Mouse (Mus musculus) lung, postnatal 25 days (tissue): ENCODE results near the gene Cytip.
A peak's percentile ranks its signal among the peaks of the same experiment; 100 is the strongest.
"Not testable (repeated sequence)": the region's sequence is repeated elsewhere in the genome, so short reads cannot be mapped to it uniquely, and the experiment has no call there.

ENCODE experiments used
- DNase-seq: peaks from one replicate; pipeline ENCODE4 v3.0.0; 2022; ENCODE audit warnings: low spot score

Cytip gene

DNA sequence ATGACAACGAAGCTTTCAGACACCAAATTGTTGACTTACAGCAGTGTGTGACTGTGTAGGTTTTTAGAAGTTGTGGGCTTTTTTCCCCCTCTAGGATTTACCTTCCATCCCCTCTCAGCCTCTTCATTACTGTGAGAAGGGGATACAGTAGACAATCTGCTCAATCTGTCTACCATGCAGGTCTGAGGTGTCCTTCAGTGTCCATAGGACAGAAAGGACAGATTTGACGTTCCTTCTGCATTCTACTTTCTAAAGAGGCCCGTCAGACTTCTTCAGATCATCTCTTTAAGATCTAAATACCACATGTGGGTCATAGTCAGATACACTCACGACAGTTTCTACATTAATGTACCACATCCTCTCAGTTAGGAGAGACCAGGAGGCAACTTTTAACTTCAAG is 33.5 kb downstream of the Cytip start:
- DNase-seq = no peak

DNA sequence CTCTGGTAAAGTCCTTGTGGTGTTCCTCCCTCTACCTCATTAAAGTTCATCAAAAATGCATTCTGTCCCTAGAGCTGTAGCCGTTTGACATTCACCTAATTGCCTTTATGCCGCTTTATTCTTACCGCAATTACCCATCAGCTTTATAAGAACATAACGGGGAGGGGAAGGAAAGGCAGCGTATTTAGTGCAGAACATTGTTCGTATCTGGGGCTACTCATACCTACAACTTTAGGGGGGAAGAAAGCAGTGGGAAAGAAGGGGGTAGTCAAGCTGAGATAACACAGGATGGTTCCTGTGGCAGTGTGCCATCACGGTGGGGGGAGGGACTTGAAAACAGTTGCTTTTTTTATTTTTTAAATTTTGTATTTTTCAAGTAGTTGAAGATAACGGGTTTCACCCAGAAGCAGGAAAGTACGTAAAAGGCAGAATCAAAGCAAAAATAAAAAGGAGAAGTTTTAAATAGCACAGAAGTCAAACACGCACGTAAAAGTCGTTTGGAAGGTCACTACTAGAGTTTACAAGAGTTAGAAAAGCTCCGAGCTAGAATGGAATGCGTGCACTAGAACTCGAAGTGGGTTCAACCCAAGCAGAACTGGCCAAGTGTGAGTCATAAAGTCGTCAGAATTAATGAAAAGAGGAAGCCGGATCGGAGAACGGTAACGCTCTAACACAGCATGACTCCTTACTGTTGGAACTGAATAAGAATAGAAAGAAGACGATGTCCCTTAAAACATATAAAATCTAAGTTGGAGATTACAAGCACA is 34.6 kb downstream of the Cytip start:
- peak; percentile 67 for DNase-seq

DNA sequence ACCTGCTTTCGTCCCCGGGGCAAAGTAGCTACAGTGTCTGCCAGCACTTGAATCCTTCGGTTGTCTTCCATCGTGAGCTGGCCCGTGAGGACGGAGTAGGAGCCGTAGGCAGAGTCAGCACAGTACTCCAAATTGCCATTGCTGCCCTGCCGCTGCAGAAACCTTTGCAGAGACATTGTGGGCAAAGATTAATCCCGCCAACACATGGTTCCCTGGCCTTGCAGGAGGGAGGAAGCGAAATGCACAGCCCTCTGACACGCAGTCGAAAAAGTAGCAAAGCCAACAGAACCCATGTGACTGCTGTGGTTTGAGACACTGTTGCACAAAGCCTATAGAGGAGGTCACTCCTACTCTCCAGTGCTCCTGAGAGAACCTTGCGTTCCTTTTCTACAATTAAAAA is 35.5 kb downstream of the Cytip start:
- DNase-seq = peak; percentile 81

DNA sequence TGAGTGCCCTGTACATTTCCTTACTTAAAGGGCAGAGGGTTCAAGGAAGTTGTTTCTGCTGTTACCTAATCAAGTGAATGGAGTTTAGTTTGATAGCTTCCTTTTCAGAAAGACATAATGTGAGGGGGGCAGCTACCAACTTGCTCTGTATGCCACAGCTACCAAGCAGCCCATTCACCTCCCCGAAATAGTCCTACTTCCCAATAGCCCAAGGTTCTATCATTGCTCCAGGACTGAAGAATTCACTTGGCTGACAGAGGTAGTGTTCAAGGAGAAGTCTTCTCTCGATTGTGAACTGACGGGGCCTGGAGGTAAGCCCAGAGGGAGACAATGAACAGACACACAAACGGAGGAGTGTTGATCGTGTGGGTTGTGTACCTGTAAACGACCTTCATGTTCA is 36.2 kb downstream of the Cytip start:
- no peak for DNase-seq

DNA sequence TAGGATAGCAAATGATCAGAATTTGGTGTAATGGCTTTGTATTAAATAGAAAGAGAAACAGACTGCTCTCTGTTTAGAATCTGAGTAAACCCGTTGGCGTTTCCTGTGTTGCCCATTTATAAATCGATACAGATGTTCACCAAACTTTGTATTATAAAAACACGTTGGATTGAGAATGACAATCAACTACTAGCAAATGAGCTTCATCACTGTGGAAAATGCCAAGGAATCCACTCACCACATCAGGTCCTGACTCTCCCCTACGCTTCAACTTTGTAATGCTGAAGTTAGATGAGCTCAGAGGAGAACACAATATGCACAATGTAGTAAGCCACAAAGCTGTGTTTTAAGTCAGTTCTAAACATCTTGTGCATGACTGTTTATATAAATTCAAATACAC is 36.8 kb downstream of the Cytip start:
- DNase-seq = no peak

DNA sequence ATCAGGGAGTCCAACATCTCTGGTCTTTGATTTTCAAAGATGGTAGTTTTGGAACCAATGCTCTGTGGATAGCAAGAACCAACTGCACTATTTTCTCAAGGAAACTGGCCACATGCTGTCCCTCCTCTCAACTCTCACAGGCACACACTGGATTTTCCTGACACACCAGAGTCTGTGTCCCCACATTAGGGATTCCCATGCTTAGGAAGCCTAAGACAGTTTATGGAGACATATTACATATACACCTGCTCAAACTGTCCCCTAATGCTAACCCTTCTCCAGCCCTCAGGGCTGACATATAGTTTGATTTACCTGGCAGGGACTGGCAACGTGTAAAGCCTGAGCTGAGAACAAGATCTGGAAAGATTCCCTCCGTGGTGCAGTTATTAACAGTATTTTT is 37.2 kb downstream of the Cytip start:
- DNase-seq = no peak

DNA sequence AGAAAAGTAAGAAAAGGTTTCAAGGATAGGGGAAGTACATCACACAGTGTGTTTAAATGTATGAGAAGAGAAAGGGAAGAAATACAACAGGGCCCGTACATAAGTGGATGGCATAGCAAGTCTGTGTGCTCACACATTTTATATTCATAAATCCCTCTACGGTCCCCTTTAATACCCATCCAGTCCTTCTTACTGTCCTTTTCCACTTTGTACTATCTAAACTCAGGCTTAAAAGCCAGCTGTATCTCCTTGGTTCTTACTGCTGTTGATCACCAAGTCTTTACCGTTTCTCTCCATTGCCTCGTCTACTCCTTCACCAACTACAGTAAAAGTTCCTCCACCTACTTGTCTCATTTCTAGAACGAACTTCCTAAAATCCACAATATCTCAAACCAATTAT is 37.9 kb downstream of the Cytip start:
- DNase-seq = no peak

DNA sequence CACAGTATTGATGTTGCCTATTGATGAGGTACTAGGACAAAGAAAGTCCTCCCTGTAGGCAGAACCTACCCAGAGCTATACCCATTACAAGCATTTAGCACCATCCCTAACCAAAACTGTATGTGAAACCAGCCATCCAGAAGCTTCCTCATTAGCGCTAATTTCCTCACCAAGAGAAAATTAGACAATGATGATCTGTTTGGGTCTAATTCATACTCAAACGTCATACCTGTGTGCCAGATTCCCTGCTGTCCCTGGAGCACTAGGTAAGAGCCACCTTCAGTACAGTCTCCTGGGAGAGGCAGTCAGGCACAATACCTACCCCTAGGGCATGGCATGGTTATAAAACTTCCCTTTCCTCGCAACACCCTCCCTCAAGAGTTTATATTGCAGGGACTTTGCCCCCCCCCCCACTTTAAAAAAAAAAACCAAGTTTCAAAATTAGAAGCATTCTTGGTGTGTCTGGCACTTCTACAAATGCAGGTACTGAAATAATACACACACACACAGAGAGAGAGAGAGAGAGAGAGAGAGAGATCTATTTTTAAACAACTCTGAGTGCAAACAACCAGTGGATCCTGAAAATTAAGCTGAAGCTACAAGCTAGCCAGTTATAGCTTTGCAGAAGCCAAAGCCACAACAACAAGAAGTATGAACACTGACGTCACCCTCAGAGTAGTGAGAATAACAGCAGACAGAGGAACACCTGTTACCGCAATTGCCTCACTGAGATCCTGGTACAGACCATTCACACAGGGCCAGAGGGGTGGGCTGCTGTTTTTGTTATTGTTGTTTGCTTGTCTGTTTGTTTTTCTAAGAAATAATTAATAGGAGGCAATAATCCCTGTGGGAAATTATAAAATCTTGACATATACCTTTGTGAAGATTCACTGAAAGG is 38.6 kb downstream of the Cytip start:
- DNase-seq = peak; percentile 78

DNA sequence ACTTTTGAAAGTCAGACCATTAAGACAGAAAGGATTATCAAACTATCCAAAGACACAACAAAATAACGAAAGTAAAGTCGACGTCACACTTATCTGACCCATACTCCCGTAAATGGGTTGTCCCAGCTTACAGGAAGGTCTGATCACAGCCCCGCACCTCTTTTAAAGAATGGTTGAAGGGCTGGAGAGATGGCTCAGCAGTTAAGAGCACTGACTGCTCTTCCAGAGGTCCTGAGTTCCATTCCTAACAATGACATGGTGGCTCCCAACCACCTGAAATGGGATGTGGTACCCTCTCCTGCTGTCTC is 39.3 kb downstream of the Cytip start:
- DNase-seq = no peak

DNA sequence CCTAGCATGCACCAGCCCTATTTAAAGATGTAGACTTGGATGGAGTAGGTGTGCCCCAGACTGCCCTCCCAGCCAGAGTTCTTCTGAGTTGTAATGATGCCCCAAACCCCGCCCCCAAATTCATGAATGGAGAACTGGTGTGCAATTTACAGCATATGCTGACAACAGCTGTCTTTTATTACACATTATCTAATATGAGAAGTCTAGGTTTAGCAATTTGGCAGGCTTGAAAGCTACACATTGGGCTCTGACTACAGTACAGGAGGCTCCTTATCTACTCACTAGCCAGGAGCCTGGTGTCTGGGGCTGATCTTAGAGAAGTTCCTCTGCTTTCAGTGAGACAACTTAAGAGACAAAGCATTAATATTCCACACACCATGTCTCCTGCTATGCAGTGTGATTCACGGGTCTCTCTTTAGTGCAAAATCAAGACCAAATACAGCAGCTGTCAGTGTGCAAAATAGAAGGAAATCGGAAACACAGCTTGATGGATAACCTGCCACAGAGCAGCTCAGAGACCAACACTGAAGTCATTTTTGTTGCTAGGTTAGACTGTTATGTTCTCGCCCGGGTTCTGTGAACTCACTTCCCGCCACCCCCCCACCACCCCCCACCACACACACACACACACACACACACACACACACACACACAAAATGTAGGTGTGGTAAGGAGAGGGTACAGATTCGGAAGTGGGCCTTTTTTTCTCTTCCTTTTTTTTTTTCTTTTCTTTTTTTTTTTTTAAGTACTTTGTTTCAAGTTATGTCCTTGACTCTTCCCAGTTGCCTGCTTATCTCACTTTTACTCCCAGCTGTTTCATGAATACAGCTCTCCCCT is 39.8 kb downstream of the Cytip start:
- DNase-seq = peak; percentile 23

DNA sequence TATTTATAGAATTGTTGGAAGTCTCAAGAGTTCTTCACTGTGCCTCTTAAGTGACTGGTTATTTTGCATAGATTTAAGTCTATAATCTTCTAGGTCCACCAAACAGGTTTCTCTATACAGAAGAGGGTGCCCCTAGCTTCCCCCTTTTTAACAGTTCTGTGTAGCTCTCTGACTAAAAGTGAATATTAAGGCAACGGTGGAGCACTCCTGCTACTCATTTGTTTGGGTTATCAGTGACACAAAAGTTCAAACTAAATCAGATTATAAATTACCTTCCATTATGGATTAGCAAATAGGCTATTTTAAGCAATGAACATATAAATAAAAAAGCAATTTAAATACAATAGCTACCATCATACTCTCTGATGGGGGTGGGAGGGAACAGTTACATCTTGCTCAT is 40.8 kb downstream of the Cytip start:
- DNase-seq = no peak

DNA sequence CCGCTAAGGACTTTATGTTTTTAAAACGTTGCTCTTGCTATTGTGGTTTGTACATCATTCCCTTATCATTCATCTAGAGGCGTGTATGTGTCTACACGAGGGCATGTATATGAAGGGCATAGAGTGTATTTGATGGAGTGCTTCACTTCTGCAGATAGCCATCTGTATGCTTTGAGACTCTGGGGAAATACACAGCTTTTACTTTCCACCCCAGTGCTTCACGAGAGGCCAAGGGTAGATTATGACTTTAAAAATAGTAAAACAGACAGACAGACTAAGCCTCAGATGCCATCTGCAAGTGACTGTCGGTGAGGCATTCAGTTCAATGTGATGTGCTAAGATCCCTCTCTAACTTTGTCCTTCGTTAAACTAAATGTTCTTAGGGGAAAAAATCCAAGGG is 41.6 kb downstream of the Cytip start:
- DNase-seq = peak; percentile 27

DNA sequence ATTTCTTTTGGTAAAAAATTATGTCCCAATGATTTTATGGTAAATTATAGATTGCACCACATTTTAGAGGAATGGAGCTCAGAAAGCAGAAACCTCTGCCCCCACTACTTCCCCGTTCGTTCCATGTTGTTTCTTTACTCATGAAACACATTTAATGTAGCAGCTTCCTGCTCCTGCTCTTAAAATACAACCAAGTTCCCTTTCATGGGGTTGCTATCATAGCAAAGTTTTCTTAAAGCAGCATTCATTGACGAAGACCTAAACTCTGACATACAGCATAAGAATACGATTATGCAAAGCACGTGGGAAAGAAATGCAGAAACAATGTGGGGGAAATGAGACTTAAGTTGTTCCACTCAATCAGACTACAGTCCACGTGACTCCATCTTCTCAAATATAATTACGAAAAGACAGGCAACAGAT is 45.3 kb downstream of the Cytip start:
- no peak for DNase-seq

DNA sequence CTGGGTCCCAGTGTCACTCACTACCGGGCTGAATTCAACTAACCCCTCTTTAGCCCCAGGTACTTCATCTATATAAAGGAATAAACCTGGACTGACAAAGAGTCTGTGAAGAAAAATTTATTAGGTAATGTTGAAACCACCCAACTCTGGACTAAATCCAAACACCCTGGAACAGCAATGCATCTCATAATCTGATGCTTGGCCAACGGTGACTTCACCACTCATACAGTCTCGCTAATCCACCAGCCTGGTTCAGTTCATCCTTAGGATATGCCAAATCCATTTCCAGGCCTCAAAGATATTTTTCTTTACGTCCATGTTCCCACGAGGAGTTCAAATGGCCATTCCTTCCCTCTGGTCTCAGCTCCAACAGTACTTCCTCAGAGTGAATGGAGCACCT is 48.8 kb downstream of the Cytip start:
- no peak for DNase-seq

DNA sequence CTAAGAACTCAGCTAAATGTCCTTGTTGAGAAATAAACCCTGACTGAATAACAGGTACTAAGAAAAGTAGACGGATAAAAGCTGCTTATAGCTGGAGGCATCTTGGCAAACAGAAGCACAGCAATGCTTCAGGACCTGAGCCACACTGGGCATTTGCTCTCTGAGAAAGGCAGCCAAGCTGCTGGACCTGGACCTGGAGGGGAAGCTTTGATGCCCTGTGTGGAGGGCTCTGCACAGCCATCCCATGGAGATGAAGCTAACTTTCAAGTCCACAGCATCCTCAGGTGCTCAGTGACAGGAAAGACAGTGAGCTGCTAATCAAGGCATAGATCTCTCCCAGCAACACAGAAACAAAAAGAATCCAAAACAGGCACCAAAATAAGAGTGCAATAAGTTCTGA is 54.8 kb downstream of the Cytip start:
- DNase-seq = no peak

DNA sequence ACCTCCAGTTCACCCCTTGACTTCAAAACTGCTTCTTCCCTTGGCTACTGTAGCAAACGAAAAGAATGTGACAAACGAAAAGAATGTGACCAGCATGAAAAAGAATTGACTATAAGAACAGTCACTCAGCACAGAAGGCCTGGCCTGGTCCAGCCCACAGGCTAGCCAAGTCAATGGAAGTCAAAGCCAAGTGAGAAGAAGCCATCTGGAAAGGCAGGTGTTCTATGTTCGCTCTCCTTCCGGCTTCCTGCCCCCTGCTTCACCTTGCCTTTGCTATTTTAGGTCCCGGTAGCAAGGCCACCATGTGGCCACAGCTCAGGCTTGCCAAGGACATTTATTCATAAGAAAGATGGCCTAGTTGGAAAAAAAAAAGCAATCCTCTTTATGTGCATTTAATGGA is 56.7 kb downstream of the Cytip start:
- no peak for DNase-seq

DNA sequence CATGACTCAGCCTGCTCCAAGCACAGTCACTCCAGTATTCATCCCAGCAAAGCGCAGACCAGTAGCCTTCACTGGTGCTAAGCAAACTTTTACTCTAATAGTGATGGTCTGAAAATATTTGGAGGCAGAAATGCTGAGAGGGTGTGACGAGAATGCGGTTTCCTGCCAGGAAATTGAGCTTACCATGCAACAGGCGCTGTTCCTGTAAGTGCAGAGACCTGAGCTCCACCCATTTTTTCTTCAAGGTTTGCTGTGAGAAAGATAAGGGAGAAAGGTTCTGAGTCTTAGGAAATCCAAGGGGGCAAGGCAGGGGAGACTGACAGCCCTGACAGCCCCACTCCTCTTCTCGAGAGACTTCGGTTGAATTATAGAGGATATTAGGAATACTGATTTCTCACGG is 57.7 kb downstream of the Cytip start:
- peak; percentile 69 for DNase-seq

DNA sequence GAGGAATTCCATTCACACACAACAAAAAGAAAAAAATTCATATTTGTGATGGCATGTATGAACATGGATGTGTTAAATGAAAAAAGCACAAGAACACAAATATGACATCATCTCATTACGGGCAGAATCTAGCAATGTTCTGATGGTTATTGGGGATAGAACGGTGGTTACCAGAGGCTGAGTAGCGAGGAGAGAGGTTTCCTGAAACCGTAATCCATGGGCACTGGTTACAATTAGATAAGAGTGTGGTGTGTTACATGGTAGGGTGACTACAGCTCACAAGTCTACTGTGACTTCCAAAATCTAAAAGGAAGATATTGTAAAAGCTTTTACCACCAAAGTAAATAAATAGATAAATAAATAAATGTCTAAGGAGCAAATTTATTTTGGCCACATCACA is 58.8 kb downstream of the Cytip start:
- no peak for DNase-seq

DNA sequence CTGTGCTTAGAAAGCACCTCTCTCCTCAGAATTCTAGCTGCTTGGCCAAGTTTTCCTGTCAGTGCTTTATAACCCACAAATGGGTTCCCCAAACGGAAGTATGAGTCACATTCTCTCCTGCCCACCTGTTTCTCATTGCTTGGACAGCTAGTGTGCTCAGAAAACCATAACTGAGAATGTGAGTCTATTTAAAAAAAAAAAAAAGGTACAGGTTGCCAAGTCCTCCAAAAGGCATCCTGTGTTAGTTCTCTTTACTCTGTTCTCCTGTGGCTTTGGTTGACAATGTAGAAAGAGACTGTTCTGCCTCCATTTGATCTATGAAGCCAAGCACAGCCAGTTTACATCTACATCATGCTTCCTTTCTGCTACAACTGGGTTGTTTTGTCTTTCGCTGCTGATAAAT is 60.3 kb downstream of the Cytip start:
- no peak for DNase-seq

DNA sequence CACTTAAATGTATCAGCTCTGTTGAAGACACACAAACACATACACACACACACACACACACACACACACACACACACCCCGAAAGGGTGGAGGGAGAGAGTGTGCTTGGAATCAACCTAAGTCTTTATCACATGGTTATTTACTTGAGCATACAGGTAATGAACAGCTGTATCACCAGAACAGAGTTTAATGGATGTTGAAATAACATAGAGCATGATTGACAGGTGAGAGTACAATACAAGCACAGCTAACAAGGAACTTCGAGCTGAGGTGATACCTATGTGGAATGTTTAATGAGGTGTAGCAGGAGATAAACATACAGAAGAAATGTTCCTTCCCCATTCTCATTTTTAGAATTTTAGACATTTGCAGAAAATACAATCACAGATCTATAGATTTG is 62.7 kb downstream of the Cytip start:
- no peak for DNase-seq

DNA sequence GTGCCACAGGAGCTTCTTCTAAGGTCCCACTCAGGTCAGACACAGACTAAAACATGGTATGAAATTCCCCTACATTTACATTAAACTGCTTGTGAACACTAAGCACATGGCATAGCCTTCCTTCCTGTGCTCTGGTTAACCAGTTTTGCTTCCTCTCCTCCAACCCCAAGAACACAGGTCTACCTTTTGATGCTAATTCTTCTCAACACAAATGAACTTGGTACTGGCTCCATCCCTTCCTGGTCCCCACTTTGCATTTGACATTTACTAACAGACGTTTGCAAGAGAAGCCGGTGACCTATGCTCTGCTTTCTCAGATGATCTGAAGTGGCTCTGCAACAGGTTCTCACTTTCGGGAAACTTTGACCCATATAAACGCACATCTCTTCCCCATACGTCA is 65.4 kb downstream of the Cytip start:
- no peak for DNase-seq

DNA sequence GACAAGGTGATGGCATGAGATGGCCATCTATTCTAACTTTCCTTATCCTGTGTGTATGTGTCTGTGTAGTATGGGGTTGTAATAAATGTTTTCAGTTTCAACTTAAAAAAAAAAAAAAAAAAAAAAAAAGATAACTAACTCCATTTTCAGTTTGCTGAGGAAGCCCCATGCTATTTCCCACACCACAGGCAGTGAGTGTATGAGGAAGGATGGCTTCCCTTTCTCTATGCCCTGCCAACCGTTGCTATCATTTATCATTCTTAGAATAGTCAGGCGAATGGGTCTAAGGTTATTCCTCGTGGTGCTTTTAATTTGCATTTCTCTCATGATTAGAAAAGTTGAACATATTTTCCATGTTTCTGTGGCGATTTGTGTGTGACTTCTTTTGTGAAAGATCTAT is 84.2 kb downstream of the Cytip start:
- DNase-seq = no peak

DNA sequence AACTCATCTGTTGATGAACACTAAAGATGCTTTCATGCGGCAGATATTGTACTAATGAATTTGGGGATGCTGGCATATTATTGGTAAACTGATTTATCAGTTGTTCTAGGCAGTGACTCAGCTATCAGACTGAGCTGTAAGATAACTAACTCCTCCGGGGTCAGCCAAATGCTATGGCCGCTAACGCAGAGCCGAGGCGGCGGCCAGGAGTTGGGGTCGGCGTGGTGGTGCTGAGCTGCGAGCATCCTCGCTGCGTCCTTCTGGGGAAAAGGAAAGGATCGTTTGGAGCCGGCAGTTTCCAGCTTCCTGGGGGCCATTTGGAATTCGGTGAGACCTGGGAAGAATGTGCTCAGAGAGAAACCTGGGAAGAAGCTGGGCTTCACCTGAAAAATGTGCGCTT is 87.4 kb downstream of the Cytip start:
- DNase-seq = not testable (repeated sequence)
